Mouse (Mus musculus) E14TG2a.4 (cell line): ENCODE measurements around the gene Olfr924.

Experiments
- CTCF ChIP-seq: conservative IDR thresholded peaks from 2 replicates; pipeline ENCODE4 v1.5.1; 2014; ENCODE audit warnings: low read length
- NANOG ChIP-seq: IDR thresholded peaks from 2 replicates; pipeline ENCODE4 v1.6.1; 2014; ENCODE audit warnings: borderline replicate concordance, low read length, mixed read lengths
- POU5F1 ChIP-seq: IDR thresholded peaks from 2 replicates; pipeline ENCODE4 v1.6.1; 2014; ENCODE audit warnings: low read length, borderline replicate concordance

DNA sequence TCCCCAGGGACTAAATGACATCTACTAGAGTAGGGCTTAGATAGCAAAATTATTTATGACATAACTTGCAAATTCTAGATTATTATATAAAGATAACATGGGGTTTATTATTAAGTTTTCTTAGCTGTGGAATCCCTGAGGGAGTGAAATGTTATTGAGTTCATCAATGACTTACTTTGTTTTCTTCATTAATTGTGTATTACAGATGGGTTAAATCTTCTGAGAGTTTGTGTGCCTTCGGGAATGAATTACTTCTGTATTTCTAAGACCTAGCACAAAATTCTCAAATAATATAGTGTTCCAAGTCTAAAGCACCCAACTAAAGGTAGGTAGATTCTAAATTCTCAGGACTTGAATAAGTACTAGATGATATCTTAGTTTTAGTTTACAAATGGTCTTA lies at the start of gene Olfr924:
- TF ChIP-seq CTCF, result no peak
- no peak for TF ChIP-seq POU5F1
- no peak for TF ChIP-seq NANOG
